Mouse (Mus musculus) adrenal gland, postnatal 14 days (tissue): ENCODE results near the gene Dmwd. TPM values are rescaled to one million over a fixed set of nuclear protein-coding genes. Genes with fewer than 3 reads are reported as not detected.
A peak's percentile ranks its signal among the peaks of the same experiment; 100 is the strongest.

Experiments used
- DNase-seq: peaks from one replicate; pipeline ENCODE4 v3.0.0; 2021; ENCODE audit warnings: mixed read lengths
- total RNA-seq: library from RNA; stranded (reverse); gene quantifications from 2 replicates; pipeline ENCODE4 v1.2.3, GENCODE M21; 2021

Gene Dmwd
- total RNA-seq, 1 experiment from 2014 or later: 45.7 TPM

- peak; percentile 83 for DNase-seq
Observed at GRCm38 (mm10) chr7:19094826-19095750, 19.1 kb downstream of the Dmwd start.

DNA sequence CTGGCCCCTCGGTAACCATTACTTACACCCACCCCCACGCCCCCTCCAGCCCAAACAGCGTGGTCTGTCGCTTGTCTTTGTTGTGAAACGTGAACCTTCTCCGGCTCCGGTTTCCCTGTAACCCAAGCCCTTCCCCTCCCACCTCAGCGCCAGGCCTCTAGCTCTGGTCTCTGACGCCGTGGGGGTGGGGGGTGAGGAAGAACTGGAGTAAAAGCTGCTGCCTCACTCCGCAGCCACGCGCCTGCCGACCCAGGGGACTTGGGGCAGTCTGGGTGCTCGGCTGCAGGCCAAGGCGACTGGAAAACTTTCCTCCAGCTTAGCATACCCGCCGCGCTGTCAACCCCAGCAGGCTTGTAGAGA, 19.7 kb downstream of the Dmwd start:
- DNase-seq: peak; percentile 91

- peak; percentile 5 for DNase-seq
Observed at GRCm38 (mm10) chr7:19096421-19096976, 20.5 kb downstream of the Dmwd start.

DNA sequence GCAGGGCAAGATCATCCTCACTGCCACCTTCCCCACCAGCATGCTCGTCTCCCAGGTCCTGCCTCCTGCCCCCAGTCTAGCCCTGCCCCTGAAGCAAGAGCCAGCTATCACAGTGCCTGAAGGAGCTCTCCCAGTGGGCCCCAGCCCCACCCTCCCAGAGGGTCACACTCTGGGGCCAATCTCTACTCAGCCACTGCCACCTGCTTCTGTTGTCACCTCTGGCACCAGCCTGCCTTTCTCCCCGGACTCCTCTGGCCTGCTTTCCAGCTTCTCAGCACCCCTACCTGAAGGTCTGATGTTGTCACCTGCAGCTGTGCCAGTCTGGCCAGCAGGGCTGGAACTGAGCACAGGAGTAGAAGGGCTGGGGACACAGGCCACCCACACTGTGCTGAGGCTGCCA, 21.2 kb downstream of the Dmwd start:
- peak; percentile 7 for DNase-seq

GRCm38 (mm10) chr7:19097863-19098262, 21.8 kb downstream of the Dmwd start:
- peak; percentile 17 for DNase-seq

GRCm38 (mm10) chr7:19098811-19099210, 22.8 kb downstream of the Dmwd start:
- peak; percentile 2 for DNase-seq

DNA sequence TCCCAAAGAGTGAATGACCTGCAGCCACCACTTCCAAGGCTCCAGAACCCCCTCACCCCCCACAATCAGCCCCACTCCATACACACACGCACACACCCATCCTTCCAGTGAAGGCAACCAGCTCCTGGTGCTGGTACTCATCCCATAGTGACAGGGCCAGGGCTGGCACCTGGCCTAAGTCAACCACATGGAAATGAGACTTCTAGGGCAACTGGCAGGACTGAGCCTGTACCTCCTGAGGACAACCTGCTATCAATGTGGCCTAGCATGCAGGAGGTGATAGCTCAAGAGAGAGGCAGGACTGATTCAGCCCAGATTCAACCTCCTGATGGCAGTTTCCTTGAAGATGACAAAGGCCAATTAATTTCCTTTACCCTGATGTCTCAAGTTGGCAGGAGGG, 24.3 kb downstream of the Dmwd start:
- DNase-seq: no peak

DNA sequence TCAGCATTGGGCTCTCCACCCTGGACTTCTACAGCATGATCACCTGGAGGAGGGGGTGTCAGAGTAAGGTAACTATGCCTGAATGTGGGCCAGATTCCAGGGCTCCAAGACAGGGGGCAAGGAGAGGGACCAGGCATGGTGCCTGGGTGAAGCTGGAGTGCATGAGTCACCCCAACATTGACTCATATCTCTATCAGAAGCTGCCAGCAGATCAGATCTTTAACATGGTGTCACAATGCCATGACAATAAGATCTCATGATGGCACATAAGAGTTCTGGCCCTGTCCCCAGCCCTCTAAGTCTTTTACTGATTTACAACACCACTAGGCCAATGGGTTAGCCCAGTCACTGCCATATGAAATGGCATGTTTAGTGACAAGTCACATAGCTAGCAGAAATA, 27.7 kb downstream of the Dmwd start:
- DNase-seq: peak; percentile 35

GRCm38 (mm10) chr7:19104486-19104885, 28.5 kb downstream of the Dmwd start:
- DNase-seq: no peak

GRCm38 (mm10) chr7:19107436-19107835, 31.4 kb downstream of the Dmwd start:
- peak; percentile 43 for DNase-seq

- DNase-seq: no peak
Observed at GRCm38 (mm10) chr7:19109565-19109964, 33.5 kb downstream of the Dmwd start.

DNA sequence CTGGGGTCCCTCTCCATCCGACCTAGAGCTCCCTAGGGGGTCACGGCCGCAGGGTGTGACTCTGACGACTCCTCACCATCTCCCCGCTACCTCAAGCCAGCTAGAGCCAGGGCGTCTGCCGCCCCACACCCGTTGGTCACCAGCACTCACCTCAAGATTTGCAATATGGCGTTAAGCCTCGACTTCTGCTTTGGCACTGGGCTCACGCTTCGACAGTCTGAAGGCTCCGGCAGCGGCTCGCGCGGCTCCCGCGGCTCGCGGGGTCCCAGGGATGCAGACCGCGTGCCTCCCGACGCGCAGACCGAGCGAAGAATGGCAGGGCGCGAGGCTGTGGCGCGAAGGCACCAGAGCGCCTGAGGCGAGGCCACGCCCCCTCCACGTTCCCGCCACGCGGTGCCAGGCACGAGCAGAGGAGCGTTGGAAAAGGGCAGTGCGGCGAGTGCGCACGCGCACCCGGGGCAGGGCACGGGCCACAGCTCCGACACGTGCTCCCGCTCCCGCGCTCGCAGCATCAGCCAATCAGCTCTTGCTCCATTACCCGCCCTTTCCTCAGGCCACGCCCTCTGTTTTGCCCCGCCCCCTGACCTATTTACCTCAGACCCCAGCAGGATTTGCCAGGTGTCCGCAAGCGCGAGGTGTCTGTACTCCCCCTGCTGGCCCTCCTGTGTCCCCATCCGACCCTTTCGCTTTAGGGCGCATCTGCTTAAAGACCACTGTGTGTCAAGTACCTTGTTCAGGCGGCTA, 42.2 kb downstream of the Dmwd start, which contains the start of gene Gm4969:
TSS of gene Gm4969 (minus strand) at position 341 of the 744 bp plus-strand sequence.
- DNase-seq: peak; percentile 75

DNA sequence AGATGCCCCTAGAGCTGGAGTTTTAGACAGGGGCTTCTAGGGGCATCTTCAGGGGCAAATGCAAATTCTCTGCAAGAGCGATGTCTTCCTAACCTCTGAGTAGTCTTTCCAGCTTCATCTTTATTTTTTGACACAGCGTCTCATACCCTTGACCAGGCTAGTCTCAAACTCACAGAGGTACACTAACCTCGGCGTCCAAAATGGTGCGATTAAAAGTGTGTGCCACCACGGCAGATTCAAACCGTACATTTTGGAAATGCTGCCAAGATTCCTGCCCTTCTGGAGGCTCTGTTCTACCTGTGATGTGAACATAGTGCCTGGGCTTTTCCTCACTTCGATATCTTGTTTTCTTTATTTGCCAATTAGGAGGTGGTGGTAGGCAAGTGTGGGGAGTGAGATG, 43.1 kb downstream of the Dmwd start:
- DNase-seq: no peak

- DNase-seq: peak; percentile 96
Observed at GRCm38 (mm10) chr7:19119631-19120429, 43.8 kb downstream of the Dmwd start, which contains the start of gene Fbxo46. Gene Fbxo46 (plus strand): TSS chr7:19119859.

GRCm38 (mm10) chr7:19121686-19122085, 45.7 kb downstream of the Dmwd start:
- peak; percentile 52 for DNase-seq

DNA sequence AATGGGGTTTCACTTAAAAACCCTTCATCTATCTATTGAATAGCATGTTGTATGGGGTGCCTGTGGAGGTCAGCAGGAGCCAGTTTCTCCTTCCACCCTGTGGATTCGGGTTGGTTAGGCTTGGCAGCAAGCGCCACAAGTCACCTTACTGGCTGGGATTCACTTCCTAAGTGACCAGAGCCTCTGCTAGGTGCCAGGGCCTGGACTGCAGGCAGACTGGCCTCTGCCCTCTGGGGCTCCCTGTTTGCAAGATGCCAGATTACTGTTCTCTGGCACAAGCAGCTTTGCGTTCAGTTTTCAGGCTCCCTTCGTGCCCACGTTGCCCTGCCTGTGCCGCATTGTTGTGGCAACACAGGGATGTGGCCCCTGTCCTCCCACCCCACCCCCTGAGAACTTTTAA, 48.7 kb downstream of the Dmwd start:
- no peak for DNase-seq

DNA sequence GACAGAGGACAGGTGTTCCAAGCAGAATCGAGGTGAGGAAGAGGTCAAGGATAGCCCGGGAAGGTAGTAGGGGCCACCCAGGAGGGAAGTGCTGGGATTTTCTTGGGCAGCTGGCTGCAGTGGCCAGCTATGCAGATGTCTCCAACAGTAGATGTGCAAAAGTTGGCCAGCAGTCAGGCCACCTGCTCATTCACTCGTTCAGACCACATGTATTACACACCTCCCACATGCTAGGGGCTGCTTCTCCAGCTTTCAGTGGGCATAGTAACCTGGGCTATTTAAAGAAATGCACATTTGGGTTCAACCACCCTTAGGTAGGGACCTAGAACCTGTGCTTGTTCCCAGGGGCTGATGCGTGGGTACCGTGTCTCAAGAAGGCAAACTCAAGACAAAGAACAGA, 51.7 kb downstream of the Dmwd start:
- no peak for DNase-seq

- no peak for DNase-seq
Observed at GRCm38 (mm10) chr7:19129396-19129795, 53.4 kb downstream of the Dmwd start.

DNA sequence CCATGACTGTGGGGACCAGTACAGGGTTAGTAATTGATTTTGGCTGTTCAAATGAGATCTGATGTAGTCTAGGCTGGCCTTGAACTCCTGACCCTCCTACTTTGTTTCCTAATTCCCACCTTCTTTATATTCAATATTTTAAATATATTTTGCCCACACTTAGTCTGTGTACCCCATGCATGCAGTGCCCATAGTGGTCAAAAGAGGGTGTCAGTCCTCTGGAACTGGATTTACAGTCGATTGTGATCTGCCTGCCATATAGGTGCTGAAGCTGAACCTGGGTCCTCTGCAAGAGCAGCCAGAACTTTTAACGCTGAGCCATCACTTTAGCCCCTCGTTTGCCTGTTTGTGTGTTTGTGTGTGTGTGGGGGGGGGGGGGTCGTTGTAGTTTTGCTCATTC, 54.6 kb downstream of the Dmwd start:
- DNase-seq: no peak

DNA sequence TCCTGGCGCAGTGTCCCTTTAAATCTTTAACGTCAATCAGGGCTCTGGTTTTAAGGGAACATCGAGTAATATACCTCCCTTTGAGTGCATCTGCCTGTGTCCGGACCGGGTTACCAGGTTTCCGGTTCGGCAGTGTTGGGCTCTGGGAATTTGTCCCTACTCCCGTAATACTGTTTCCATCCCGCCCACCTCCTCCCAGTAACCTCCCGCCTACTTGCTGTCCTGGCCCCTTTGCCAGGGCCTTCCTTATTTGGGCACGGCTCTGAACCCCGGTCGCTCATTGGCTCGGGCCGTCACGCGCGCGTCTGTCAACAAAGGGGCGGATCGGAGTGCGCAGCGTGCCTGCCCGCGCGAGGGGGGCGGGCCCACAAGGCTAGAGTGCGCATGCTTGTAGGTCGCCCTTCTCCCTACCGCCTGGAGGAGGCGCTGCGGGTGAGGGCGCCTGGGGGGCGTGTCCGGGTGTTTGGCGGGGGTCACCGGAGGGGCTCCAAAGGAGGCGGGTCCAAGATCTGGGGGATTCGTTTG, 55.4 kb downstream of the Dmwd start:
- peak; percentile 99 for DNase-seq
